Mouse (Mus musculus) liver, embryonic 11.5 days (tissue): ENCODE data around the gene Cenpi. TPM values are rescaled to one million over a fixed set of nuclear protein-coding genes. Genes with fewer than 3 reads are reported as not detected.

Source experiments
- polyA plus RNA-seq: library from polyadenylated mRNA; unstranded; fragments of >200 nt; fragmentation: Nextera tagmentation; extraction: Ambion mirVana; gene quantifications from 2 replicates; pipeline ENCODE4 v1.2.1, GENCODE M21; 2014

Gene Cenpi
- polyA plus RNA-seq, 1 experiment from 2014 or later: 34.3 TPM

Other genes starting within 250 kb of the Cenpi start
- 55.6 and 66.5 TPM in 2 replicates for gene Cstf2, start 248.9 kb upstream of the Cenpi start, polyA plus RNA-seq
- 0.06 TPM in 1 of 2 replicates, not detected in the other for gene Xkrx, start 146.0 kb upstream of the Cenpi start, polyA plus RNA-seq
- gene Arl13a, start 120.6 kb upstream of the Cenpi start, polyA plus RNA-seq: not detected in 2 replicates
- 0.07 and 0.34 TPM in 2 replicates for gene Nox1, start 86.1 kb upstream of the Cenpi start, polyA plus RNA-seq
- gene Trmt2b, start 31.1 kb upstream of the Cenpi start, polyA plus RNA-seq: 18.1 and 19.1 TPM in 2 replicates
- 0.66 and 0.86 TPM in 2 replicates for gene Tmem35a, start 12.9 kb upstream of the Cenpi start, polyA plus RNA-seq
- gene Drp2, start 96.5 kb downstream of the Cenpi start, polyA plus RNA-seq: 0.42 and 0.52 TPM in 2 replicates
- not detected in 2 replicates for gene Taf7l, start 168.4 kb downstream of the Cenpi start, polyA plus RNA-seq
- gene Timm8a1, start 233.8 kb downstream of the Cenpi start, polyA plus RNA-seq: 194 and 200 TPM in 2 replicates